Mouse (Mus musculus) stomach, embryonic 15.5 days (tissue): ENCODE data around the gene Apol8. TPM values are rescaled to one million over a fixed set of nuclear protein-coding genes. Genes with fewer than 3 reads are reported as not detected.
"Not testable (repeated sequence)": the region's sequence is repeated elsewhere in the genome, so short reads cannot be mapped to it uniquely, and the experiment has no call there.

Source experiments
- ATAC-seq: fragments of 200-750 bp; cut with Nextera tagmentation; 2 replicates; pipeline ENCODE4 v1.8.0; 2017; ENCODE audit warnings: low read depth, moderate number of reproducible peaks, moderate TSS enrichment; ENCODE audit not compliant: insufficient read depth, low FRiP score
- H3K27ac ChIP-seq: fragments of 300-500 bp; sonication (generic); 2 replicates; pipeline ENCODE4 v1.5.1; 2015; ENCODE audit warnings: mild to moderate bottlenecking, inconsistent platforms
- H3K27me3 ChIP-seq: fragments of 300-500 bp; sonication (generic); replicated peaks from 2 replicates; pipeline ENCODE4 v1.6.1; 2015; ENCODE audit warnings: inconsistent platforms
- H3K36me3 ChIP-seq: fragments of 300-500 bp; sonication (generic); 2 replicates; pipeline ENCODE4 v1.6.1; 2015; ENCODE audit warnings: inconsistent platforms
- H3K4me1 ChIP-seq: fragments of 300-500 bp; sonication (generic); 2 replicates; pipeline ENCODE4 v1.6.1; 2015; ENCODE audit warnings: inconsistent platforms
- H3K4me2 ChIP-seq: fragments of 300-500 bp; sonication (generic); 2 replicates; pipeline ENCODE4 v1.6.1; 2015; ENCODE audit warnings: mild to moderate bottlenecking, inconsistent platforms
- H3K4me3 ChIP-seq: fragments of 300-500 bp; sonication (generic); replicated peaks from 2 replicates; pipeline ENCODE4 v1.5.1; 2015; ENCODE audit warnings: inconsistent platforms
- H3K9ac ChIP-seq: fragments of 300-500 bp; sonication (generic); 2 replicates; pipeline ENCODE4 v1.6.1; 2015; ENCODE audit warnings: inconsistent platforms
- H3K9me3 ChIP-seq: fragments of 300-500 bp; sonication (generic); 2 replicates; pipeline ENCODE4 v1.6.1; 2016; ENCODE audit warnings: inconsistent platforms
- WGBS: fragments of 180-500 bp; shearing (Covaris S2); methylation state at CpG from one replicate; pipeline ENCODE4 v1.1.7; 2015; 5-methylcytosine and 5-hydroxymethylcytosine counted together
- polyA plus RNA-seq: library from polyadenylated mRNA; unstranded; fragments of >200 nt; fragmentation: Nextera tagmentation; extraction: Ambion mirVana; gene quantifications from 2 replicates; pipeline ENCODE4 v1.2.1, GENCODE M21; 2015

Apol8 gene
- polyA plus RNA-seq, 1 experiment from 2014 or later, result 1.7 TPM

- not testable (repeated sequence) for H3K9ac ChIP-seq, H3K27ac ChIP-seq, H3K9me3 ChIP-seq, H3K36me3 ChIP-seq, H3K27me3 ChIP-seq, H3K4me2 ChIP-seq, H3K4me3 ChIP-seq, H3K4me1 ChIP-seq, ATAC-seq
- WGBS, result no CpG with 5 or more reads among the region's 3 CpGs
Measured at GRCm38 (mm10) chr15:77721509-77721908, 35.3 kb downstream of the Apol8 start.

GRCm38 (mm10) chr15:77718240-77718639 is 38.6 kb downstream of the Apol8 start:
- not testable (repeated sequence) for H3K4me3 ChIP-seq, H3K9me3 ChIP-seq, H3K27ac ChIP-seq, H3K9ac ChIP-seq, H3K4me1 ChIP-seq, H3K4me2 ChIP-seq, ATAC-seq, H3K27me3 ChIP-seq, H3K36me3 ChIP-seq
- WGBS, result 47% methylated on average over 5 of the region's 6 CpGs

DNA sequence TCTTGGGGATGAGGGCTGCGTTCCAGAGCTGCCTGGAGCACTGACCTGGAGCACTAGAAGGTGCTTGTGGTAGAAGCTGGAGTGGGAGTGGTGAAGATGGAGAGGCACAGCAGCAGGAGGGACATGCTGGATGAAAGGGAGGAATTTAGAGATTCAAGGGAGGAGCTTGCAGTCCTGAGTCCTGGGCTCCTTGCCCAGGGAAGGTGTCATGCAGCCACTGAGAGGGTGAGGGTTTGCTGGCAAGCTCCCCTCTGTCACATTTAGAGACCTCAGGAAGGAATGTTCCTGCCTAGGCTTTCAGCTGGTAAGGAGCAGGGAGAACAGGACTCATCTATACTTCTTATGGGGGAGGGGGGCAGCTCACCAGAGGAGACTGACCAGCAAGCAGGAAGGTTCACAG is 47.9 kb downstream of the Apol8 start:
- H3K4me1 ChIP-seq, H3K36me3 ChIP-seq, H3K9ac ChIP-seq, H3K27me3 ChIP-seq, H3K4me2 ChIP-seq, H3K9me3 ChIP-seq, H3K27ac ChIP-seq, H3K4me3 ChIP-seq: not testable (repeated sequence)
- WGBS, result 77% methylated on average over 1 of the region's 1 CpGs
- peak; percentile 22; the same call in 1 of the 2 replicates for ATAC-seq

- not testable (repeated sequence) for H3K27me3 ChIP-seq, H3K36me3 ChIP-seq, H3K4me3 ChIP-seq, H3K9ac ChIP-seq, H3K9me3 ChIP-seq, H3K4me2 ChIP-seq, H3K4me1 ChIP-seq, H3K27ac ChIP-seq, ATAC-seq
- WGBS, result 77% methylated on average over 3 of the region's 3 CpGs
Measured at GRCm38 (mm10) chr15:77705306-77705705, 51.5 kb downstream of the Apol8 start.

DNA sequence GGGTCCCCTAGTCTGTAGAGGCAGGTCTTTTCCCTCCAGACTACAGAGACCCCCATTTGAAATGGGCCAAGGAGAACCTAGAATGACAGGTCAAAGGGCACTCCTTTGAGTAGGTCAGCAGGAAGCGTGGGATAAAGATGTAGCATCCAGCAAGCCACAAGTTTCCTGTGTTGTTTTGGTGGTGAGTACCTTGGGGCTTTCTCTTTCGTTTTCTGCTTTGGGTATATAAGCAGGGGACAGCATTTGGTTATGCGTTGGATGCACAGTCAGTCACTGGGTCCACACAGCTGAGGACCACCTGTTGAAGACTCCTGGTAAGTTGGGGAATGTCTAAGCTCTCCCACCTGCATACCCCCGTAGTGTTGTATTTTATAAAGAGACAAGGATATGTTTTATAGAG is 58.1 kb downstream of the Apol8 start, which contains the start of gene Apol7e:
Gene Apol7e (plus strand): TSS at position 202 of the 400 bp plus-strand sequence.
- H3K4me3 ChIP-seq, H3K27me3 ChIP-seq, H3K27ac ChIP-seq, H3K4me1 ChIP-seq, H3K9ac ChIP-seq, H3K4me2 ChIP-seq, H3K36me3 ChIP-seq, H3K9me3 ChIP-seq, ATAC-seq: not testable (repeated sequence)
- WGBS, result 71% methylated on average over 4 of the region's 4 CpGs

Other genes starting within 250 kb of the Apol8 start
- not detected in 2 replicates for gene Apol11a, start 248.7 kb downstream of the Apol8 start, polyA plus RNA-seq
- gene Apol7c, start 223.7 kb downstream of the Apol8 start, polyA plus RNA-seq, result 0.46 and 1.1 TPM in 2 replicates
- gene 1700025B11Rik, start 195.1 kb downstream of the Apol8 start, polyA plus RNA-seq, result not detected in 2 replicates
- gene Apol10b, start 160.9 kb downstream of the Apol8 start, polyA plus RNA-seq, result 0.28 and 0.37 TPM in 2 replicates
- gene Gm36245, start 157.7 kb downstream of the Apol8 start, polyA plus RNA-seq, result not detected in 2 replicates
- gene Apol11b, start 113.7 kb downstream of the Apol8 start, polyA plus RNA-seq, result 0.09 and 0.31 TPM in 2 replicates
- gene Apol7e, start 58.1 kb downstream of the Apol8 start, polyA plus RNA-seq, result 0.17 and 0.51 TPM in 2 replicates
- 0.13 TPM in 1 of 2 replicates, not detected in the other for gene Apol9b, start 28.0 kb downstream of the Apol8 start, polyA plus RNA-seq
- 57.0 TPM in 2 replicates for gene Myh9, start 85.2 kb upstream of the Apol8 start, polyA plus RNA-seq
- 259 and 260 TPM in 2 replicates for gene Txn2, start 172.0 kb upstream of the Apol8 start, polyA plus RNA-seq
- gene Foxred2, start 199.7 kb upstream of the Apol8 start, polyA plus RNA-seq, result 3.1 and 3.7 TPM in 2 replicates
- gene Eif3d, start 213.8 kb upstream of the Apol8 start, polyA plus RNA-seq, result 193 and 199 TPM in 2 replicates